Mouse (Mus musculus): ENCODE results near the gene Il34. TPM values are rescaled to one million over a fixed set of nuclear protein-coding genes. Genes with fewer than 3 reads are reported as not detected.

Il34 gene
- polyA plus RNA-seq, 1 experiment from 2014 or later = 5.2 TPM

- Histone ChIP-seq H3K4me3 (replicated peaks; ENCODE audit: low read depth, low read length) (no peak overlapping the region), H3K9ac (ENCODE audit: low read depth, low read length) (no peak overlapping the region), H3K9me3 (replicated peaks; ENCODE audit: low read length) (no peaks in the 10 kb centered on the region), H3K36me3 (ENCODE audit: insufficient read depth, low read length) (0 out of 2 replicates have a peak, but pooled peaks cover 2% of the 10 kb centered on the region), H3K4me1 (replicated peaks; ENCODE audit: insufficient read depth, low read length) (peaks cover 24% of the 10 kb centered on the region), H3K4me2 (ENCODE audit: low read length) (no peak overlapping the region), H3K27ac (peak overlapping the region; percentile 86), H3K27me3 (ENCODE audit: insufficient read depth, low read length) (no peaks in the 10 kb centered on the region)
- 21% methylated on average over 9 of the region's 9 CpGs for WGBS
- peak; percentile 95 for DNase-seq (ENCODE audit: low spot score)
- peak; percentile 70; the same call in 1 of the 2 replicates for ATAC-seq (replicated peaks; ENCODE audit: low FRiP score, low read depth)
- TF ChIP-seq CTCF (IDR thresholded peaks at IDR 0.05; ENCODE audit: low read depth) = no peak
These were observed 102.9 kb downstream of the Il34 start for GRCm38 (mm10) chr8:110702636-110703459.

GRCm38 (mm10) chr8:110700561-110700960 is 105.2 kb downstream of the Il34 start:
- Histone ChIP-seq H3K9me3 (replicated peaks; ENCODE audit: low read length) (no peaks in the 10 kb centered on the region), H3K9ac (ENCODE audit: low read depth, low read length) (no peak overlapping the region), H3K4me3 (replicated peaks; ENCODE audit: low read depth, low read length) (no peak overlapping the region), H3K4me1 (replicated peaks; ENCODE audit: insufficient read depth, low read length) (peaks cover 21% of the 10 kb centered on the region), H3K27me3 (ENCODE audit: insufficient read depth, low read length) (no peaks in the 10 kb centered on the region), H3K27ac (no peak overlapping the region), H3K4me2 (ENCODE audit: low read length) (no peak overlapping the region), H3K36me3 (ENCODE audit: insufficient read depth, low read length) (0 out of 2 replicates have a peak, but pooled peaks cover 2% of the 10 kb centered on the region)
- no peak for DNase-seq (ENCODE audit: low spot score)
- TF ChIP-seq CTCF (IDR thresholded peaks at IDR 0.05; ENCODE audit: low read depth) = no peak
- 79% methylated on average over 2 of the region's 2 CpGs for WGBS
- no peak for ATAC-seq (replicated peaks; ENCODE audit: low FRiP score, low read depth)

GRCm38 (mm10) chr8:110699501-110699900 is 106.2 kb downstream of the Il34 start:
- peaks cover 21% of the 10 kb centered on the region for H3K4me1 ChIP-seq (replicated peaks; ENCODE audit: insufficient read depth, low read length)
- no peaks in the 10 kb centered on the region for H3K27me3 ChIP-seq (ENCODE audit: insufficient read depth, low read length)
- H3K36me3 ChIP-seq (ENCODE audit: insufficient read depth, low read length) = 0 out of 2 replicates have a peak, but pooled peaks cover 2% of the 10 kb centered on the region
- 85% methylated on average over 7 of the region's 7 CpGs for WGBS
- H3K27ac ChIP-seq = no peak overlapping the region
- no peak for TF ChIP-seq CTCF (IDR thresholded peaks at IDR 0.05; ENCODE audit: low read depth)
- no peak overlapping the region for H3K9ac ChIP-seq (ENCODE audit: low read depth, low read length)
- no peak overlapping the region for H3K4me2 ChIP-seq (ENCODE audit: low read length)
- DNase-seq (ENCODE audit: low spot score) (no peak), ATAC-seq (replicated peaks; ENCODE audit: low FRiP score, low read depth) (no peak)
- no peak overlapping the region for H3K4me3 ChIP-seq (replicated peaks; ENCODE audit: low read depth, low read length)
- no peaks in the 10 kb centered on the region for H3K9me3 ChIP-seq (replicated peaks; ENCODE audit: low read length)

GRCm38 (mm10) chr8:110698098-110698497 is 107.6 kb downstream of the Il34 start:
- Histone ChIP-seq H3K9me3 (replicated peaks; ENCODE audit: low read length) (no peaks in the 10 kb centered on the region), H3K9ac (ENCODE audit: low read depth, low read length) (no peak overlapping the region), H3K27me3 (ENCODE audit: insufficient read depth, low read length) (no peaks in the 10 kb centered on the region), H3K4me3 (replicated peaks; ENCODE audit: low read depth, low read length) (no peak overlapping the region), H3K36me3 (ENCODE audit: insufficient read depth, low read length) (0 out of 2 replicates have a peak, but pooled peaks cover 2% of the 10 kb centered on the region), H3K27ac (no peak overlapping the region), H3K4me2 (ENCODE audit: low read length) (no peak overlapping the region), H3K4me1 (replicated peaks; ENCODE audit: insufficient read depth, low read length) (peaks cover 7% of the 10 kb centered on the region)
- 70% methylated on average over 1 of the region's 1 CpGs for WGBS
- DNase-seq (ENCODE audit: low spot score) (no peak), ATAC-seq (replicated peaks; ENCODE audit: low FRiP score, low read depth) (no peak)
- TF ChIP-seq CTCF (IDR thresholded peaks at IDR 0.05; ENCODE audit: low read depth) = no peak

- 84% methylated on average over 5 of the region's 5 CpGs for WGBS
- ATAC-seq (replicated peaks; ENCODE audit: low FRiP score, low read depth) (no peak), DNase-seq (ENCODE audit: low spot score) (no peak)
- Histone ChIP-seq H3K4me2 (ENCODE audit: low read length) (no peak overlapping the region), H3K36me3 (ENCODE audit: insufficient read depth, low read length) (0 out of 2 replicates have a peak, but pooled peaks cover 2% of the 10 kb centered on the region), H3K9ac (ENCODE audit: low read depth, low read length) (no peak overlapping the region), H3K27me3 (ENCODE audit: insufficient read depth, low read length) (no peaks in the 10 kb centered on the region), H3K4me3 (replicated peaks; ENCODE audit: low read depth, low read length) (no peak overlapping the region), H3K27ac (no peak overlapping the region), H3K9me3 (replicated peaks; ENCODE audit: low read length) (no peaks in the 10 kb centered on the region), H3K4me1 (replicated peaks; ENCODE audit: insufficient read depth, low read length) (peaks cover 3% of the 10 kb centered on the region)
- TF ChIP-seq CTCF (IDR thresholded peaks at IDR 0.05; ENCODE audit: low read depth) = no peak
These were observed 108.2 kb downstream of the Il34 start for GRCm38 (mm10) chr8:110697571-110697970.

GRCm38 (mm10) chr8:110696051-110696450 is 109.7 kb downstream of the Il34 start:
- DNase-seq (ENCODE audit: low spot score) (no peak), ATAC-seq (replicated peaks; ENCODE audit: low FRiP score, low read depth) (no peak)
- Histone ChIP-seq H3K4me2 (ENCODE audit: low read length) (no peak overlapping the region), H3K36me3 (ENCODE audit: insufficient read depth, low read length) (no peaks in the 10 kb centered on the region), H3K27me3 (ENCODE audit: insufficient read depth, low read length) (no peaks in the 10 kb centered on the region), H3K27ac (no peak overlapping the region), H3K4me3 (replicated peaks; ENCODE audit: low read depth, low read length) (no peak overlapping the region), H3K9me3 (replicated peaks; ENCODE audit: low read length) (no peaks in the 10 kb centered on the region), H3K9ac (ENCODE audit: low read depth, low read length) (no peak overlapping the region), H3K4me1 (replicated peaks; ENCODE audit: insufficient read depth, low read length) (0 out of 2 replicates have a peak, but pooled peaks cover 3% of the 10 kb centered on the region)
- TF ChIP-seq CTCF (IDR thresholded peaks at IDR 0.05; ENCODE audit: low read depth) = no peak
- 62% methylated on average over 4 of the region's 4 CpGs for WGBS
